Mouse (Mus musculus) limb, embryonic 10.5 days (tissue): ENCODE measurements around the gene Aplp2. TPM values are rescaled to one million over a fixed set of nuclear protein-coding genes. Genes with fewer than 3 reads are reported as not detected.

Experiments
- DNase-seq: peaks from one replicate; pipeline ENCODE4 v3.0.0-alpha.2; 2017; ENCODE audit warnings: low spot score
- H3K27ac ChIP-seq: fragments of 300-500 bp; sonication (generic); 2 replicates; pipeline ENCODE4 v1.5.1; 2016; ENCODE audit warnings: mild to moderate bottlenecking
- H3K27me3 ChIP-seq: fragments of 300-500 bp; sonication (generic); 2 replicates; pipeline ENCODE4 v1.6.1; 2016; ENCODE audit warnings: low read depth, mild to moderate bottlenecking; ENCODE audit not compliant: poor library complexity, severe bottlenecking
- H3K36me3 ChIP-seq: fragments of 300-500 bp; sonication (generic); 2 replicates; pipeline ENCODE4 v1.6.1; 2016; ENCODE audit warnings: mild to moderate bottlenecking, moderate library complexity
- H3K4me1 ChIP-seq: fragments of 300-500 bp; sonication (generic); 2 replicates; pipeline ENCODE4 v1.6.1; 2016
- H3K4me3 ChIP-seq: fragments of 300-500 bp; sonication (generic); 2 replicates; pipeline ENCODE4 v1.5.1; 2016; ENCODE audit warnings: mild to moderate bottlenecking, moderate library complexity
- H3K9me3 ChIP-seq: fragments of 300-500 bp; sonication (generic); replicated peaks from 2 replicates; pipeline ENCODE4 v1.6.1; 2016; ENCODE audit warnings: mild to moderate bottlenecking
- WGBS: fragments of 180-500 bp; shearing (Covaris S2); methylation state at CpG from one replicate; pipeline ENCODE4 v1.1.7; 2016; 5-methylcytosine and 5-hydroxymethylcytosine counted together
- polyA plus RNA-seq: library from polyadenylated mRNA; unstranded; fragments of >200 nt; fragmentation: Nextera tagmentation; extraction: Ambion mirVana; gene quantifications from 2 replicates; pipeline ENCODE4 v1.2.1, GENCODE M21; 2016

The Aplp2 gene
- polyA plus RNA-seq = 179 and 182 TPM in 2 replicates

DNA sequence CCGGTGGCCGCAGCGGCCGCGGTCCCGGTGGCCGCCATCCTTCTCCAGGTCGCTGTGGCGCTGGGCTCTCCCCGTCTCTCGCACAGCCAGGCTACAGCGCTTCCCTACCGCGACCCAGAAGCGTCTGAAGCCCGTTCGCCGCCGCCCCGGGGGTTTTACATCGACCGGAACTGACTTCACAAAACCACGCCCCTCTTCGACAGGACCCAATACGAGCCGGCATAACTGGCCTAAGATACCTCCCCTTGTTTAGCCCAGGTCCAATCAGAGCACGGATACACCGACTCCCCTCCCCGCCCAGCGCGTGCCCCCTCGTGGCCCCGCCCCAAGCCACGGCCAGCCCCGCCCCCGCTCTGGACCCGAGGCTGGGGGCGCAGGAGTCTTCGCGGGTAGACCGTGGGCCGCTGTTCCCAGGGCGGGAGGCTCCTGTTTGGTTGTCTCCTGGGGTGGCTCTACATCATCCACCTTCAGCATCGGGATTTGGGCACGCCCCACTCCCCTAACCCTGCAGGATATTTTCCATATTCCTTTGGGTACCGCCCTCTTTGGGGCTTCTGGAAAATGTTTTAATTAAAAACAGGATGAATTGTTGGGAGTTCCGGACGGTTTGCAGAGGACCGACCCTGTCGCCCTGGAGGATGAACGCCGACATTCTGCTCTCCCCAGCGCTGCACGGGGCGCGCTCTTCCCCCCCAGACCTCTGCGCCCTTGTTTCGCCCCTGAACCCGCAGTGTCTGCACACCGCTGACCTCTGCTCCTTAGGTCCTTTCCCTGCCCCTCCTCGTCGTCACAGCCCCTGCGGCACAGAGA lies at the start of gene Aplp2:
Aplp2 (minus strand) TSS at position 126 of the 810 bp plus-strand sequence.
- Histone ChIP-seq H3K9me3 (no peaks in the 10 kb centered on the region), H3K27me3 (no peaks in the 10 kb centered on the region), H3K27ac (peak within 1 kb of the TSS; percentile 96), H3K4me1 (peaks cover 19% of the 10 kb centered on the region), H3K4me3 (peak within 1 kb of the TSS; percentile 92), H3K36me3 (no peaks in the 10 kb centered on the region)
- under 1% methylated on average over 63 of the region's 63 CpGs for WGBS
- peak; percentile 98 for DNase-seq

DNA sequence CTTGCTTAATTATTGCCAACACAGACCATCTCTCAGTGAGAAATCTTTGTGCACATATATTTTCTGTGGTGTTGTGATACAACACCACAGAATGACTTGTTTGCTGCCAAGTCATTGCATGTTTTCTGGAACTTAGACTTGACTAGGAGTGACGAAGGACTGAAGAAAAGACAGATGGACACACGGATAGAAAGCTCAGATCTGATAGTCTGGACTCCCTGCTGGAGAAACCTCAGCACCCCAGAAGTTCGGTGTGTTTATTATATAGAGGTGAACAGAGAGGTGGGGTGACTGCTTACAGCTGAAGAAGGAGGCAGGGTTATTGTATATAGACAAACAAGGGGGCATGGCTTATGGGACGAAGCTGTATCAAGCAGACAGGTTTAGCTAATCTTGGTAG lies 48.6 kb upstream of the Aplp2 start:
- WGBS = 86% methylated on average over 4 of the region's 4 CpGs
- H3K4me3 ChIP-seq = no peak overlapping the region

DNA sequence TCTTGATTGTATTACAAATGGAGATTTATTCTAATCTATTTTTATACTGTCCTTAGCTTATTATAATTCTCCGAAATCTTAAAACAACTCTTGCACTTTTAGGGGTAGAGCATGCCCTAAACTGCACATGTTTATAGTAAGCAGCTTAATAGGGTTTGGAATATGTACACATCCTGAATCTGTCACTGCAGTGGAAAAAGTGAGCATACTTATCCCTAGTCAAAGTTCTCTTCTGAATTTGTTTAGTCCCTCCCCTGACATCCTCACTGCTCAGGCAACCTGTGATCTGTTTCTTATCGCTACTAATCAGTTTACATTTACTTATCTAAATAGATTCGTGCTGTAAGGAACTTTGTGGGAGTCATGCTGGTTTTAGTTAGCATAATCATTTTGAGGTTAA lies 46.6 kb upstream of the Aplp2 start:
- Histone ChIP-seq H3K27ac (no peak overlapping the region), H3K27me3 (no peaks in the 10 kb centered on the region), H3K4me3 (no peak overlapping the region), H3K4me1 (peaks cover 9% of the 10 kb centered on the region), H3K36me3 (no peaks in the 10 kb centered on the region), H3K9me3 (no peaks in the 10 kb centered on the region)
- no peak for DNase-seq
- 86% methylated on average over 3 of the region's 3 CpGs for WGBS

More for the DNA sequence above, 48.6 kb upstream of the Aplp2 start:
- H3K4me1 ChIP-seq = peaks cover 5% of the 10 kb centered on the region
- no peak overlapping the region for H3K27ac ChIP-seq
- H3K9me3 ChIP-seq = no peaks in the 10 kb centered on the region
- DNase-seq = no peak
- no peaks in the 10 kb centered on the region for H3K36me3 ChIP-seq
- H3K27me3 ChIP-seq = no peaks in the 10 kb centered on the region

DNA sequence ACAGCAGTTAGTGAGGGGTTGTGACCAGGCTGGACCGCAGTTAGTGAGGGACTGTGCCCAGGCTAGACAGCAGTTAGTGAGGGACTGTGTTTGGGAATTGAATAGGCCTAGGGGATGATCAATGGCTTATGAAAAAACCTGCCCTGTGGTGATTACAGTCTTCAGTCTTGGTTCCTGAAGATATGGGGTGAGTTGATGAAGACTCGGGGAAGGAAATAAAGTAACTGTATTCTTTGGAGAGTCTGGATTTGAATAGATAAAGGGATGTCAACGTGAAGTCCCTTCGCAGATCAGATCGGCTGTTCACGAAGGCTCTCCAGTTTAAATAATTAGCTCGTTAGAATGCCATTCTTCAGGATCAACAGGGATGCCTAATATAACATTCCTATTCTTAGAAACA lies 44.3 kb upstream of the Aplp2 start:
- Histone ChIP-seq H3K36me3 (no peaks in the 10 kb centered on the region), H3K27ac (no peak overlapping the region), H3K27me3 (no peaks in the 10 kb centered on the region), H3K4me3 (no peak overlapping the region), H3K4me1 (0 out of 2 replicates have a peak, but pooled peaks cover 4% of the 10 kb centered on the region), H3K9me3 (no peaks in the 10 kb centered on the region)
- 87% methylated on average over 7 of the region's 7 CpGs for WGBS
- DNase-seq = no peak

DNA sequence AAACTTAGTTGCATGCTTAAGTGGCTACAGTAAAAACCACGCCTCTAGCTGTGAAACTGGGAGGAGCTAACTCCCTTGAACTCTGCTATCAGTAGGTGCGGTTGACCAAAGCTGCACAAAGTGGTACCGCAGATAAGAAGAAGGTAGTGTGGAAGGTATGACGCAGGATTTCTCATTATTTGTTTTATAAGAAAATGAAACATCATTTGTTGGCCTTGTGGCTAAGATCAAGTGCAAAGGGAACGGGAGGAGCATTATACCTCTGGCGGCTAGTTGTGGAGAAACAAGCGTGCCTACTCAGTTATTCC lies 43.0 kb upstream of the Aplp2 start:
- 91% methylated on average over 7 of the region's 7 CpGs for WGBS
- Histone ChIP-seq H3K36me3 (no peaks in the 10 kb centered on the region), H3K27me3 (no peaks in the 10 kb centered on the region), H3K4me3 (no peak overlapping the region), H3K9me3 (no peaks in the 10 kb centered on the region), H3K27ac (no peak overlapping the region), H3K4me1 (0 out of 2 replicates have a peak, but pooled peaks cover 4% of the 10 kb centered on the region)
- DNase-seq = no peak

DNA sequence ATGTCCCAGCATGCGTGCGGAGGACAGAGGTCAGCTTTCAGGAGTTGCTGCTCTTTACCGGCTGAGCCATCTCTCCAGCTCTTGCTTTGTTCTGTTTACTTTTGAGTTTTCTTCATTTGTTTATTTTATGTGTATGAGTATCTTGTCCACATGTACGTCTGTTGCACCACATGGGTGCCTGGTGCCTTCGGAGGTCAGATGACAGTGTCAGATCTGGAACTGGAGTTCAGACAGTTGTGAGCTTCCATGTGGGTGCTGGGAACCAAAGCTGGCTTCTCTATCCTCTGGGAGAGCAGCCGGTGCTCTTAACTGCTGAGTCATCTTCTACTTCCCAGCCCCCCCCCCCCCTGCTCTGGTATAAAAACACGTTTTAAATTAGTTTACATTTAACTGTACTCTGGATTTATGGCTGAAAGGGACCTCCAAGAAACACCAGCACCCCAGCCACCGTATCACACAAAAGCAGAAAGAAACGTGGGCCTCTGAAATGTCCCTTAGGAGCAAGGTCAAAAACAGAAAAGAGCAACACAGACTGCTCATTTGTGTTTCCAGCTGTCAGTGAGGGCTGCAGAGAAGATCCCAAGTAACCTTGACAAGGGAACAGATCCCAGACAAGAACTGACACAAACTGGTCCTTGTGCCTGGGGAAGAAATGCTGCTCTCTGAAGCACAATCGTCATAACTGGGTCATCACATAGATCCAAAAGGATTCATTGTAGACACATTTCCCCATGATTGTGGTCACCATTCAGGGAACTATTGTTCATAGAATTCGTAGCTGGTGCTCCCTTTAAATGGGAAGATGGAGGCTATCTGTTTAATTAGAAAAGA lies 42.5 kb upstream of the Aplp2 start:
- no peaks in the 10 kb centered on the region for H3K9me3 ChIP-seq
- peak overlapping the region; percentile 36; the same call in 1 of the 2 replicates for H3K27ac ChIP-seq
- WGBS = 80% methylated on average over 11 of the region's 11 CpGs
- no peak overlapping the region for H3K4me3 ChIP-seq
- no peak for DNase-seq
- H3K36me3 ChIP-seq = no peaks in the 10 kb centered on the region
- H3K27me3 ChIP-seq = no peaks in the 10 kb centered on the region
- H3K4me1 ChIP-seq = 0 out of 2 replicates have a peak, but pooled peaks cover 4% of the 10 kb centered on the region

DNA sequence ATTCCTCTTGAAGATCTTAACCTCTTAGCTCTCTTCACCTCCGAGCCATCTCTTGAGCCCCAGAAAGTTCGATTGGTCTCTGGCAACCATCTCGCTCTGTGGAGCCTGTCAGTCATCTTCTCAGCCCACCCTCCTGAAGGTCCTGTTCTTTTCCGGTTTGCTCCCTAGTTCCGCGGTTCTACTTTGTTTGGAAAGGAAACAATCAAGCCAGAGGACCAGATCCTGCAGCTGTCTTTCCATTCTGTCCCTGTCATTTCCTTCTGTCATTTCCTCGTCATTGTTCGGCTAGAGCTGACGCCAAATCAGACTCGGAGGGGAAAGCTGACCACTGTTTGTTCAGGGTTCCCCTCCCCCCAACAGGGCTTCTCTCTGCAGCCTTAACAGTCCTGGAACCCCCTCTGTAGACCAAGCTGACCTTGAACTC lies 41.7 kb upstream of the Aplp2 start:
- DNase-seq = no peak
- 68% methylated on average over 10 of the region's 10 CpGs for WGBS
- no peaks in the 10 kb centered on the region for H3K27me3 ChIP-seq
- no peaks in the 10 kb centered on the region for H3K9me3 ChIP-seq
- no peak overlapping the region for H3K4me3 ChIP-seq
- no peaks in the 10 kb centered on the region for H3K36me3 ChIP-seq
- H3K27ac ChIP-seq = peak overlapping the region; percentile 36; the same call in 1 of the 2 replicates
- H3K4me1 ChIP-seq = 0 out of 2 replicates have a peak, but pooled peaks cover 4% of the 10 kb centered on the region

DNA sequence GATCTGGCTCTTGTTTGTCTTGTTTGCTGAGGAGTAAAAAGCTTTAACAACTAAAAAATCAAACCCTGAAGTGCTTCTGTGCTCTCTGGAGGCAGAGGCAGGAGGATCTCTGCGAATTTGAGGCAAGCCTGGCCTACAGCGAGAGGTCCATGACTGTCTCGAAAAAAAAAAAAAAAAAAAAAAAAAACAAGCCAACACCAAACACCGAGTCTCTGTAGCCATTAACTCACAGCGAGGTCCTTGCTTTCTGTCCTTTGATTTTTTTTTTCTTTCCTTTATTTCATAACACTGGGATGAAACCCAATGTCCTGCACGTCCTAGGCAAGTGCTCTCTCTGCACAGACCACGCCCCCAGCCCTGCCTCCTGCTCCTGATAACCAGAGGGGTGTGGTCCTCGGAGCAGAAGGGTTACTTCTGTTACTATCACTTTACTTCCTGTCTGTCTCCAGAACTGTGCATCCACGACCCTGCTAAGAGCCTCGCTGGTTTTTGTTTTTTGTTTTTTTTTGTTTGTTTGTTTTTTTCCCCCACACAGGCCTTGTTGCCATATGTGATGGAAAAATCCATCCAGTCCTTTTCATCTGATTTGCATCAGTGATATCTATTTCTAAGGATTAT lies 40.7 kb upstream of the Aplp2 start:
- Histone ChIP-seq H3K36me3 (no peaks in the 10 kb centered on the region), H3K9me3 (no peaks in the 10 kb centered on the region), H3K27me3 (no peaks in the 10 kb centered on the region), H3K4me1 (0 out of 2 replicates have a peak, but pooled peaks cover 4% of the 10 kb centered on the region), H3K27ac (no peak overlapping the region), H3K4me3 (no peak overlapping the region)
- WGBS = 82% methylated on average over 10 of the region's 10 CpGs
- DNase-seq = no peak

DNA sequence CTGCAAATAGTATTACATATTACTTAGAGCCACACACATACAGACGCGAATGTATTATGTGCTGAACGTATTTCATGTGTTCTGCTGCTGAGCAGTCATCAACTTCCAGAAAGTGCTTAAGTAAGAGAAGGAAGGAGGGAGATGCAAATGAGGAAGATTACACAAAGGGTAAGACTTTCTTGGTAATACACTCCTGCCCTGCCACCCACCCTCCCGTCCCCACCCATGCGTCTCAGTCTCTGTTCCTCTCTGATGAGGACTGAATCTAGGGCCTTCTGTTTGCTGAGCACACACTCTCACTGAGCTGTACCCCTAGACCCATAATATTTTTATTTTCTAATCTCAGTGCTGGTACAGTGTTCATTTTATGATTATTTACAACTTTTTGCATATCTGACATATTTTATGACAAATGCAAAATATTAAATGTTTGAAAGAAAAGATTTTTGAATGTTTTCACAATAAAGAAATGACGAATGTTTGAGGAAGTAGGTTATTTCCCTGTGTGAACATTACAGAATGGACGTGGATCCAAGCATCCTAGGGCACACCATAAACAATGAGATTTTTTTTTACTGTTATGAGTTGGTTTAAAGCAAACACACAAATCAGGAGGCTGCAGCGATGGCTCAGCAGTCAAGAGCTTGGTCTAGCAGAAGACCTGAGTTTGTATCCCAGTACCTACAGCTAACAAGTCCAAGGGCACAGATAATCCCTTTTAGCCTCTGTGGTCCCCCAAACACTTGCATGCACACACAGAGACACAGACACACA lies 36.0 kb upstream of the Aplp2 start:
- no peak for DNase-seq
- H3K9me3 ChIP-seq = no peaks in the 10 kb centered on the region
- no peaks in the 10 kb centered on the region for H3K4me1 ChIP-seq
- H3K4me3 ChIP-seq = no peak overlapping the region
- H3K27me3 ChIP-seq = no peaks in the 10 kb centered on the region
- H3K36me3 ChIP-seq = no peaks in the 10 kb centered on the region
- WGBS = 86% methylated on average over 8 of the region's 8 CpGs
- no peak overlapping the region for H3K27ac ChIP-seq

DNA sequence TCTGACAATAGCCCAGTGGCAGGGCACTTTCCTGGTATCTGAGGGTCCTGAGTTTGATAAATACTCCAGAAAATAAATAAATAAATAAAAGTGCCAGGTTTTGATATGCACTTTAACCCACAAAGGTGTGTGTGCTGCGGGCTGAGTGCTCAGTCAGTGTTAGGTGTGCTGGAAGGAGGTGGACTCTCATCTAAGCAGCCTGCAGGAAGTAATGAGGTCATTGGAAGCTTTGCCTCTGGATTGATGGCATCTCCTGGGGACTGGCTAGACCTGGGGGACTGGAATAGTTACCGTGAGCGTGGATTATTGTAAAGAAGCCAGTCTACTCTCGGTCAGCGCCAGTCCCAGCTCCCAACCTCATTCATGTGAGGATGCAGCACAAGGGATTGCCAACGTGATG lies 34.8 kb upstream of the Aplp2 start:
- 72% methylated on average over 6 of the region's 6 CpGs for WGBS
- Histone ChIP-seq H3K27ac (no peak overlapping the region), H3K4me1 (no peaks in the 10 kb centered on the region), H3K36me3 (no peaks in the 10 kb centered on the region), H3K9me3 (no peaks in the 10 kb centered on the region), H3K4me3 (no peak overlapping the region), H3K27me3 (no peaks in the 10 kb centered on the region)
- DNase-seq = no peak

DNA sequence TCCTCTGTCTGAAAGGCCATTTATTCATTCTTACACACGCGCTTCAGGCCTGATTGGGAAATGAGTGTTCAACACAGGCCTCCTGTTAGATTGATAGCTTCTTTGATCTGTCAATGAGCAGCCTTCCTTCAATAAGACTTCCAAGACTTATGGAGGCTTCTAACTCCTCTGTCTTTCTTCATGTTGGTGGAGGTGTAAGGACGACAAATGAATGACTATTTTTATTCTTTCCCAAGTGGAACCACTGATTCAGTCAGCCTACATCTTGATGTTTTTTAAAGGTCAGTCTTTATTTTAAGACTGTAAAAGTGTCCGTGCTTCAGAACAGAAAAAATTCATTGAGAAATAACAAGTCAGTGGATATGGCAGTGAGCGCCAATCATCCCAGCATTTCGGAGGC lies 33.4 kb upstream of the Aplp2 start:
- Histone ChIP-seq H3K36me3 (no peaks in the 10 kb centered on the region), H3K4me1 (no peaks in the 10 kb centered on the region), H3K4me3 (no peak overlapping the region), H3K27me3 (no peaks in the 10 kb centered on the region), H3K27ac (no peak overlapping the region), H3K9me3 (no peaks in the 10 kb centered on the region)
- no peak for DNase-seq
- 82% methylated on average over 6 of the region's 6 CpGs for WGBS

DNA sequence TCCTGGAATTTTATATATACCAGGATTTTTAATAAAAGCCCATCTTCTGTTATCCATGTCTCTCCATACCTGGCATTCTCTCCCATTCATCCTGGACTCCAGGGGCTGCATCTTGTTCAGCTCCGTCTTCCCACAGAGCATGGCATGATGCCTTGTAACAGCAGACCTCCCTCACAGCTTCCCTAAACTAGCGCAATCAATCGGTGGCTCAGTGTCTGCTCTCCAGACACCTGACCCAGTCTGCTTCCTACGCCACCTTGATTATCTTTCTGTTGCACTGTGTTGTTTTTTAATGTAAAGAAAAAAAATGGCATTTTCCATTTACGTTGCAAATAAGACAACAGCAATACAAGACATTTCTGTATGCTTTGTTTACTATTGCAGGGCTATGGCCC lies 32.3 kb upstream of the Aplp2 start:
- WGBS = 80% methylated on average over 5 of the region's 5 CpGs
- no peak for DNase-seq

More for the DNA sequence above, 32.3 kb upstream of the Aplp2 start:
- Histone ChIP-seq H3K4me1 (no peaks in the 10 kb centered on the region), H3K27me3 (no peaks in the 10 kb centered on the region), H3K36me3 (no peaks in the 10 kb centered on the region), H3K4me3 (no peak overlapping the region), H3K9me3 (no peaks in the 10 kb centered on the region; the same call in 1 of the 2 replicates), H3K27ac (no peak overlapping the region)
